In the genomic region with DNA sequence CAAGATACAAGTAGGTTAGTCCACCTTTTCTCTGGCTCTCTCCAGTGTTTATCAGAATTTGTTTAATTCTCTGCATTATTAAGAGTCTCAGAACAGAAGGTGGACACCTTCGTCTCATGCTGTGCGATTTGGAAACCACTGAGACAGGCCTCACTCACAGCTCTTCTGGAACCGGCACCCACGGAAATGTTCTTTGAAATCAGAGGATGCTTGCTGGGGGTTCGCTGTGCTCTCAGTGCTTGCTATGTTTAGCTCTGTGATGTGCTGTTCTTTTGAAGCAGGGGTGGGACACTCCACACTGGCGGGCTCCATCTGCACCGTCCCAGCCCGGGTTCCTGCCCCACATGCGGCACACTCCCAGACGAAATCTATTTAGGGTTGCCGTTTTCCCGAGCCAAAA, we compare ENCODE assay signal across 17 mouse cellular contexts.
DNase-seq lines count a peak whose midpoint lies in the region; ATAC-seq lines count a peak whose summit lies in the region.
"Had no signal": no experiment of that assay in that cellular context is flagged by ENCODE, and none has a peak within 500 bp of the region (broad histone marks: within the 10 kb centered on the region; RNA-seq: fewer than 3 reads in every experiment).

No protein-coding gene starts in this region.

- H3K9ac ChIP-seq in neural tube, embryonic 15.5 days (replicated peaks): no peak overlapping the region
- H3K9ac ChIP-seq: limb, embryonic 13.5 days; neural tube, embryonic 12.5 days had no signal

- 95% methylated on average over 12 of the region's 12 CpGs for WGBS in neural tube, embryonic 15.5 days

- H3K36me3 ChIP-seq in neural tube, embryonic 15.5 days: peaks cover 3% of the 10 kb centered on the region; the same call in 1 of the 2 replicates
- H3K36me3 ChIP-seq: G1E; neural tube, embryonic 12.5 days had no signal

- H3K27me3 ChIP-seq in neural tube, embryonic 15.5 days (replicated peaks): no peaks in the 10 kb centered on the region
- H3K27me3 ChIP-seq: limb, embryonic 13.5 days; neural tube, embryonic 12.5 days had no signal

- no peak overlapping the region for H3K4me3 ChIP-seq in neural tube, embryonic 15.5 days (replicated peaks)
- H3K4me3 ChIP-seq: embryonic facial prominence, embryonic 10.5 days; limb, embryonic 13.5 days; neural tube, embryonic 12.5 days had no signal

- H3K4me2 ChIP-seq in neural tube, embryonic 15.5 days: no peak overlapping the region
- H3K4me2 ChIP-seq: limb, embryonic 13.5 days; neural tube, embryonic 12.5 days had no signal

- H3K4me1 ChIP-seq in neural tube, embryonic 15.5 days: peaks cover 14% of the 10 kb centered on the region
- H3K4me1 ChIP-seq: limb, embryonic 13.5 days had no signal

- ATAC-seq in frontal cortex, adult (ENCODE audit: low TSS enrichment): peak; percentile 66
- no peak for ATAC-seq in neural tube, embryonic 15.5 days (ENCODE audit: low FRiP score)

- H3K9me3 ChIP-seq in neural tube, embryonic 15.5 days (replicated peaks): no peaks in the 10 kb centered on the region
- H3K9me3 ChIP-seq: embryonic facial prominence, embryonic 10.5 days; limb, embryonic 13.5 days; neural tube, embryonic 12.5 days had no signal

- DNase-seq in frontal cortex, postnatal 10 days (ENCODE audit: low spot score in 2 of 2): no peak
- DNase-seq in T-cell, adult 2 months (ENCODE audit: low spot score): peak; percentile 29
- DNase-seq in cerebellum, postnatal 25 days: peak; percentile 41 to 55
- peak; percentile 42 to 61 for DNase-seq in thymus, adult 18-20 months
- no peak for DNase-seq in lung, adult 18-20 months
- no peak for DNase-seq in spleen, postnatal 4 days (ENCODE audit: low spot score in 2 of 2)
- DNase-seq: adrenal gland, postnatal 14 days; heart, postnatal 36 days; lung, adult 2 months; midbrain, embryonic 14.5 days had no signal

- no peak overlapping the region for H3K27ac ChIP-seq in neural tube, embryonic 15.5 days (replicated peaks)
- H3K27ac ChIP-seq: embryonic facial prominence, embryonic 10.5 days; limb, embryonic 13.5 days; macrophage; neural tube, embryonic 12.5 days had no signal

Comparison
In these comparisons a context has a peak if more than half of its experiments do, and no peak if none do; other contexts are left out.
1. DNase-seq: peak in T-cell, adult 2 months (single experiment), cerebellum, postnatal 25 days (2 of 2) and thymus, adult 18-20 months (2 of 2); none in frontal cortex, postnatal 10 days (0 of 2), lung, adult 18-20 months (0 of 2) and spleen, postnatal 4 days (0 of 2).